Mouse (Mus musculus) lung, adult 2 months (tissue): Measurements from ENCODE around the gene S100z. TPM values are rescaled to one million over a fixed set of nuclear protein-coding genes. Genes with fewer than 3 reads are reported as not detected.

Source experiments
- DNase-seq: peaks from one replicate; pipeline ENCODE4 v3.0.0; 2022
- H3K4me1 ChIP-seq: fragments of 200-500 bp; 2 replicates; pipeline ENCODE4 v1.6.1; 2011; ENCODE audit warnings: low read length; ENCODE audit not compliant: control insufficient read depth, insufficient read depth
- H3K4me3 ChIP-seq: fragments of 200-500 bp; replicated peaks from 2 replicates; pipeline ENCODE3; 2011; ENCODE audit warnings: low read depth, mild to moderate bottlenecking, control low read depth, low read length; ENCODE audit errors: extremely low read depth
- CTCF ChIP-seq: fragments of 200-500 bp; IDR thresholded peaks from 2 replicates; pipeline ENCODE4 v1.5.1; 2011; ENCODE audit warnings: mild to moderate bottlenecking, low read length, control low read depth; ENCODE audit not compliant: insufficient read depth
- POLR2A ChIP-seq: fragments of 200-500 bp; IDR thresholded peaks from 2 replicates; pipeline ENCODE4 v1.6.1; 2011; ENCODE audit warnings: low read depth, mild to moderate bottlenecking, control low read depth, low read length, borderline replicate concordance; ENCODE audit errors: extremely low read depth
- WGBS: fragments of 180-500 bp; shearing (Covaris S2); methylation state at CpG from one replicate; pipeline ENCODE4 v1.1.7; 2018; 5-methylcytosine and 5-hydroxymethylcytosine counted together
- polyA plus RNA-seq: library from polyadenylated mRNA; depleted of rRNA; stranded (reverse); fragments of >200 nt; gene quantifications from 2 replicates; pipeline ENCODE4 v1.2.3, GENCODE M21; 2012

The S100z gene
- polyA plus RNA-seq, 1 experiment = not detected

DNA sequence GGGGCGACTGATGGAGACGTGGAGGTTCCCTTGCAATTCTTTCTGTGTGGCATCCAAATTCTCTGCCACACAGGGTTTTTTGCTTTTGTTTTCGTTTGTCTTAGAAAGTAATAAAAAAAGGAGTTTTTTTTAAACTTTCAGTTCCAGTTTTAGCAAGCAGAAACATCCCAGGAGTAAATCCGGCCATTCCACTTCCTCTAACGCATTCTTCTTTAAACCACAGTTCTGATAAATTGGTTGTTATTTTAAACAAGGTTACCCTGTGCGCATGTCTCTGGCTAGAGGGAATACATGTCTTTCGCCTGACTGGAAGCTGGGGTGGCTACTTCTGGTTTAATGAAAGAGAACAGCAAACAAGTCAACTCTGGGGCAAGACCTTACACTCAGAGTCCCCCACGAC lies 16.3 kb upstream of the S100z start:
- Histone ChIP-seq H3K4me3 (no peak overlapping the region), H3K4me1 (no peaks in the 10 kb centered on the region)
- DNase-seq = no peak
- 56% methylated on average over 8 of the region's 8 CpGs for WGBS
- TF ChIP-seq CTCF (no peak), POLR2A (no peak)

DNA sequence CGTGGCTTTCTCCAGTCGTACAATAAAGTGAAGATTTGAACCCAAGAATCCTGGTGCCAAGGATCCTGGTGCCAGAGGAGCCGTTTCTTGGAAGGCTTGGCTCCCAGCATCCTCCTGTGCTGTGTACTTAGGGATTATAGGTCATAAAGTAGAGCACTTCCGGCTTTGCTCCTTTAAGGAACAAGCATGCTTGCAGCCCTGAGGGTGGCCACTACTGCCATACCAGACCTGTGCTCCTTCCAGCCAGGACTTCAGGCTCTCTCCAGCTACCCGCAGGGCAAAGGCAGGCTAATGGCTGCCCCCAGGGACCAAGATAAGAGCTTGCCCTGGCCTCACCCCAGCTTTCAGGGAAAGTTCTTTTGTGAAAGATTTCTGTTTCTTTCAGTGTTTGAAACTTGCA lies 14.8 kb upstream of the S100z start:
- no peak for DNase-seq
- Histone ChIP-seq H3K4me1 (no peaks in the 10 kb centered on the region), H3K4me3 (no peak overlapping the region)
- 65% methylated on average over 5 of the region's 5 CpGs for WGBS
- TF ChIP-seq POLR2A = no peak
- TF ChIP-seq CTCF = no peak

DNA sequence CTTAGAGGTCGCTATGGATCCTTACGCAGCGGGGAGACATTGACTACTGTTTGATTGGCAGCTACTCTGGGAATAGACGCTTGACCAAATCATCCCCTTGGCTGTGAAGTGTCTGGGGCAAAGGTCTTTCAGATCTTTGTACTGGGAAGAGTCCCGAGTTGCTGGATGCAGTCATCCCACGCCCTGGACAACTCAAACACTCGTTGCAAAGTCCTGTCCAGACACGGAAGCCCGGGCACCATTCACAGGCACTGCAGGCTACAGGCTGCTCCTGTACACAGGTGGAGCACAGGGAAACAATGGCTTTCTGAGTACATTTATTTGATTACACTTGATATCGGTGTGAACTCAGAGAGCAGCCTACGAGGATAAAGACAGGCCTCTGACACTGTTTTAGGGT lies 12.8 kb upstream of the S100z start:
- 66% methylated on average over 11 of the region's 11 CpGs for WGBS
- Histone ChIP-seq H3K4me1 (no peaks in the 10 kb centered on the region), H3K4me3 (no peak overlapping the region)
- TF ChIP-seq CTCF (no peak), POLR2A (no peak)
- no peak for DNase-seq

GRCm38 (mm10) chr13:95484664-95485063 lies 6.1 kb upstream of the S100z start:
- peak; percentile 23 for DNase-seq
- TF ChIP-seq POLR2A = no peak
- TF ChIP-seq CTCF = no peak
- Histone ChIP-seq H3K4me1 (no peaks in the 10 kb centered on the region; the same call in 1 of the 2 replicates), H3K4me3 (no peak overlapping the region)
- whole genome bisulfite sequencing = 13% methylated on average over 5 of the region's 5 CpGs

DNA sequence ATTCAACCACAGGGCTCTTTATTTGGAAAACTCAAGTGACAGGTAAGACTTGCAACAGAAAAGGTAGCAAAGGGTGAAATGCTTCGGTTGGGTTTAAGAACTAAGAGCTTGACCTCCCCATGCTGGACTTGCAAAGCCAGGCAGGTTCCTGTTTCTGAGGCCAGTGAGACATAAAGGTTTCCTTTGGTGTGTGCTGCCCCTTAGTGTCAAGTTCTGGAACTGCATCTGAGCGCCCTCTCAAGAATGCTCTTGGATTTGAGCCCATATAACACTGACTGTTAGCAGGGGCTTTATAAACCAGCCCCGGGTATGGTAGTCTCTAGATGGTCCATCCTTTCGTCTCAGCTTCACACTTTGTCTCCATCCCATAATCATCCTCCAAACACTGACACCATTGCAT lies 2.9 kb upstream of the S100z start:
- no peak overlapping the region for H3K4me3 ChIP-seq
- no peaks in the 10 kb centered on the region; the same call in 1 of the 2 replicates for H3K4me1 ChIP-seq
- TF ChIP-seq POLR2A (no peak), CTCF (peak; percentile 65)
- peak; percentile 78 for DNase-seq
- 8% methylated on average over 4 of the region's 4 CpGs for WGBS

DNA sequence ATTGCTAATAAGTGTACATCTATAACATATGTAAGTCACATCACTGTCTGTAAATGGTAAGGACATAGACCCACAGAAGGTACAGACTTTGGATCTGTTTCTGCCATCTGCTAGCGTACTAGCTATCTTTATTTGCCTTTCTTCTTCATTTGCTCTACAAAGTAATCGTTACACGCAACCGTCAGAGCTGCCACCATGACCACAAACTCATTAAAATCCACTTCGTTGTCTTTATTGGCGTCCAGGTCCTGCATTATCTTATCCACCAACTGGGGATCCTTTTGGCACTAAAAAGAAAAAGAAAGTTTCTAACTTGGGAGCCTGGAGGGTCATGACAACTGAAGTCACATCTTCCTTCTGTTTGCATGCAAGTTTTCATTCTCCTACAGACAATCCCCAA lies 1.3 kb downstream of the S100z start:
- DNase-seq = no peak
- no peak overlapping the region for H3K4me3 ChIP-seq
- WGBS = 63% methylated on average over 6 of the region's 6 CpGs
- TF ChIP-seq CTCF = no peak
- no peak for TF ChIP-seq POLR2A
- no peaks in the 10 kb centered on the region; the same call in 1 of the 2 replicates for H3K4me1 ChIP-seq

DNA sequence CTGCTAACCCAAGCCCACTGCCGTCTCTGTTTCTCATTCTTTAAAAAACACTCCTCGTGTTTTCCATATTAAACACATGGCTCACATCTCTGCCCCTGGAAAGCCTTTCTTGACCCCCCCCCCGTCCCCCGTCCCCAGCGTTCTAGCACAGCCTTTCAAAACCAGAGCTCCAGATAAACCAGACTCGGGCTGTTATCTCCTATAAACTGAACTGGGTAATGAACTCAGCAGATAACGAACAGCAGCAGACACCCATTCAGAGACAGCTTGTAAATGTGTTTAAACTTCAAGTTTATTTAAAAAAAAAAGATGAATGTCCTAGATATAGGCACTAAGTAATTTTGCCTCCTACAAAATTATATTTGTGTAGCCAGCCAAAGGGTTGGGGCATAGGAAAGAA lies 3.4 kb downstream of the S100z start:
- TF ChIP-seq CTCF (no peak), POLR2A (no peak)
- no peak overlapping the region for H3K4me3 ChIP-seq
- 33% methylated on average over 7 of the region's 7 CpGs for WGBS
- no peak for DNase-seq
- H3K4me1 ChIP-seq = no peaks in the 10 kb centered on the region

- DNase-seq = no peak
- no peak for TF ChIP-seq CTCF
- TF ChIP-seq POLR2A = no peak
- Histone ChIP-seq H3K4me3 (no peak overlapping the region), H3K4me1 (no peaks in the 10 kb centered on the region)
- WGBS = 75% methylated on average over 3 of the region's 3 CpGs
Observed at GRCm38 (mm10) chr13:95474294-95474693, 4.2 kb downstream of the S100z start.

DNA sequence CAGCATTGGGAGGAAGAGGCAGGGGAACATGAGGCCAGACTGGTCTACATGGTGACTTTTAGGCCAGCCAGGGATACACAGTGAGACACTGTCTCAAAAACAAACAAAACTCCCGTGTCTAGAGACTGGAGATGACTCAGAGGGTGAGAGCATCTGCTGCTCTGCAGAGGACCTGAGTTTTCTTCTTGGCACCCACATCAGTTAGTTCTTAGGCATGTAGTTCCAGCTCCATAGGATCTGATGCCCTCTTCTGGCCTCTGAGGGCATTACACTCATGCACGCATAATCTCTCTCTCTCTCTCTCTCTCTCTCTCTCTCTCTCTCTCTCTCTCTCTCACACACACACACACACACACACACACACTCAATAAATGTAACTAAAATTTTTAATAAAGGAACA lies 7.6 kb downstream of the S100z start:
- TF ChIP-seq CTCF (no peak), POLR2A (no peak)
- 59% methylated on average over 2 of the region's 2 CpGs for WGBS

GRCm38 (mm10) chr13:95451529-95451928 lies 27.0 kb downstream of the S100z start:
- Histone ChIP-seq H3K4me1 (no peaks in the 10 kb centered on the region), H3K4me3 (no peak overlapping the region)
- no peak for DNase-seq
- 57% methylated on average over 2 of the region's 2 CpGs for WGBS
- TF ChIP-seq CTCF (no peak), POLR2A (no peak)

More for the DNA sequence above, 7.6 kb downstream of the S100z start:
- no peak for DNase-seq
- no peaks in the 10 kb centered on the region for H3K4me1 ChIP-seq
- H3K4me3 ChIP-seq = no peak overlapping the region
